Mouse (Mus musculus) lung, embryonic 15.5 days (tissue): ENCODE results near the gene Dcakd. TPM values are rescaled to one million over a fixed set of nuclear protein-coding genes. Genes with fewer than 3 reads are reported as not detected.

ENCODE experiments used
- ATAC-seq: fragments of 200-750 bp; cut with Nextera tagmentation; 2 replicates; pipeline ENCODE4 v1.8.0; 2017; ENCODE audit warnings: moderate number of reproducible peaks, borderline replicate concordance; ENCODE audit not compliant: low FRiP score, low TSS enrichment; ENCODE audit errors: extremely low read depth
- H3K27ac ChIP-seq: fragments of 300-500 bp; sonication (generic); 2 replicates; pipeline ENCODE4 v1.5.1; 2015; ENCODE audit warnings: moderate library complexity, mild to moderate bottlenecking, inconsistent platforms
- H3K27me3 ChIP-seq: fragments of 300-500 bp; sonication (generic); 2 replicates; pipeline ENCODE4 v1.6.1; 2015; ENCODE audit warnings: inconsistent platforms
- H3K36me3 ChIP-seq: fragments of 300-500 bp; sonication (generic); 2 replicates; pipeline ENCODE4 v1.6.1; 2015; ENCODE audit warnings: inconsistent platforms
- H3K4me1 ChIP-seq: fragments of 300-500 bp; sonication (generic); 2 replicates; pipeline ENCODE4 v1.6.1; 2015; ENCODE audit warnings: inconsistent platforms
- H3K4me2 ChIP-seq: fragments of 300-500 bp; sonication (generic); 2 replicates; pipeline ENCODE4 v1.6.1; 2015; ENCODE audit warnings: inconsistent platforms, mild to moderate bottlenecking, moderate library complexity
- H3K4me3 ChIP-seq: fragments of 300-500 bp; sonication (generic); 2 replicates; pipeline ENCODE4 v1.5.1; 2015; ENCODE audit warnings: mild to moderate bottlenecking, inconsistent platforms
- H3K9ac ChIP-seq: fragments of 300-500 bp; sonication (generic); 2 replicates; pipeline ENCODE4 v1.6.1; 2015; ENCODE audit warnings: inconsistent platforms
- H3K9me3 ChIP-seq: fragments of 300-500 bp; sonication (generic); 2 replicates; pipeline ENCODE4 v1.6.1; 2016; ENCODE audit warnings: inconsistent platforms
- WGBS: fragments of 180-500 bp; shearing (Covaris S2); methylation state at CpG from one replicate; pipeline ENCODE4 v1.1.7; 2015; 5-methylcytosine and 5-hydroxymethylcytosine counted together
- polyA plus RNA-seq: library from polyadenylated mRNA; unstranded; fragments of >200 nt; fragmentation: Nextera tagmentation; extraction: Ambion mirVana; gene quantifications from 2 replicates; pipeline ENCODE4 v1.2.1, GENCODE M21; 2015

Dcakd gene
- polyA plus RNA-seq, 1 experiment from 2014 or later, result 147 TPM

GRCm38 (mm10) chr11:103066191-103067050, 38.3 kb upstream of the Dcakd start:
- WGBS, result 88% methylated on average over 14 of the region's 14 CpGs
- ATAC-seq, result no peak
- peak overlapping the region; percentile 78 for H3K27ac ChIP-seq

DNA sequence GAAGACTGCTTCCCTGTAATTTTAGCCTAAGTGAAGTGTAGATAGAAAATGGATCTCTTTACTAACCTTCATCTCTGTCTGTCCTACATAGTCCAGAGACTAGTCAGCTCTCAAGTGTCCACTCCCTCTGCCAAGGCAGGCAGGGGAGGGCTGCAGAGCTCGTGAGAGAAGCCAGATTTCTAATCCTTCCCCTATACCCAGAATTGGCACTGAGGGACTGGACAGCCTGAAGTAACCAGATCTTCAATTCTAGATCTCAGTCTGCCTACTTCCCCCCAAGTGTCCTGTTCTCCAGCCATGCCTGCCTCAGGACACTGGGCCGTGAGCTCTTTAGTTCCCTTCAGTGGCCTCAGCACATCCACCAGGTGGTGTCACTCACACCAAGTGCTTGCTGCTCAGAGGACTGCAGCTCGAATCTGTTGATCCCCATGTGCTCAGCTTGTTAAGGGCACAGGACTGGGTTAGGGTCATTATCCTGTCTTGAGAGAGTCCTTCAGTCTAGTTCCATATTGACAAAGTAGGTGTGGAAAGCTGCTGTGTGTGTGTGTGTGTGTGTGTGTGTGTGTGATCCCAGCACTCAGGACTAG, 30.5 kb upstream of the Dcakd start:
- Histone ChIP-seq H3K36me3 (peaks cover 78% of the 10 kb centered on the region), H3K27ac (no peak overlapping the region)
- 62% methylated on average over 3 of the region's 3 CpGs for WGBS

More at GRCm38 (mm10) chr11:103066191-103067050, 38.3 kb upstream of the Dcakd start:
- Histone ChIP-seq H3K36me3 (peaks cover 66% of the 10 kb centered on the region), H3K4me2 (no peak overlapping the region), H3K4me1 (peaks cover 16% of the 10 kb centered on the region), H3K4me3 (no peak overlapping the region), H3K27me3 (no peaks in the 10 kb centered on the region), H3K9ac (no peak overlapping the region), H3K9me3 (no peaks in the 10 kb centered on the region)

GRCm38 (mm10) chr11:103056636-103057035, 28.5 kb upstream of the Dcakd start:
- H3K4me1 ChIP-seq, result no peaks in the 10 kb centered on the region
- H3K4me3 ChIP-seq, result no peak overlapping the region
- ATAC-seq, result no peak
- no peaks in the 10 kb centered on the region for H3K27me3 ChIP-seq
- no peaks in the 10 kb centered on the region for H3K9me3 ChIP-seq
- H3K4me2 ChIP-seq, result no peak overlapping the region
- peaks cover 77% of the 10 kb centered on the region for H3K36me3 ChIP-seq
- WGBS, result 95% methylated on average over 7 of the region's 7 CpGs
- no peak overlapping the region for H3K9ac ChIP-seq
- H3K27ac ChIP-seq, result no peak overlapping the region

More for the DNA sequence above, 30.5 kb upstream of the Dcakd start:
- no peaks in the 10 kb centered on the region for H3K27me3 ChIP-seq
- no peak overlapping the region for H3K4me3 ChIP-seq
- no peak overlapping the region for H3K9ac ChIP-seq
- H3K4me1 ChIP-seq, result no peaks in the 10 kb centered on the region
- no peaks in the 10 kb centered on the region for H3K9me3 ChIP-seq
- H3K4me2 ChIP-seq, result no peak overlapping the region
- ATAC-seq, result no peak

DNA sequence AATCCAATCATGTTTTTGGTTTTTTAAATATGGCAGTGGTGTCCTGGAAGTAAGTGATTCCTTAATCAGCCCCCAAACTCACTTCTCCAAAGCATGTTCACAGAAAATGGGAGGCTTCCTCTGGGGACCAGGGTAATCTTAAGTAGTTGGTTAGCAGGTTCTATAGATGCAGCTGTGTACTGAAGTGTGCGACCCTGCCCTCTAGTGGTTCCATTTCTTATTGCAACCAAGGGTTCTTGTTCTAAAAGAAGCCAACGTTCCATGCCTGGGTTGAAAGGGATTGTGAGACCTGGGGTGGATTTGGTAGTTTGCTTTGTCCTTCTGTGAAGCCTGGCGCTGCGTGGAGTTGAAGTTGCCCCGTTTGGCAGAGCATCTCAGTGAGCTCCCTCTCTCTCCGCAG, 26.7 kb upstream of the Dcakd start:
- no peak overlapping the region for H3K9ac ChIP-seq
- no peak overlapping the region for H3K4me3 ChIP-seq
- no peak overlapping the region for H3K4me2 ChIP-seq
- no peaks in the 10 kb centered on the region for H3K9me3 ChIP-seq
- peaks cover 71% of the 10 kb centered on the region for H3K36me3 ChIP-seq
- H3K27ac ChIP-seq, result no peak overlapping the region
- no peaks in the 10 kb centered on the region for H3K27me3 ChIP-seq
- H3K4me1 ChIP-seq, result no peaks in the 10 kb centered on the region
- 46% methylated on average over 6 of the region's 6 CpGs for WGBS
- ATAC-seq, result no peak

DNA sequence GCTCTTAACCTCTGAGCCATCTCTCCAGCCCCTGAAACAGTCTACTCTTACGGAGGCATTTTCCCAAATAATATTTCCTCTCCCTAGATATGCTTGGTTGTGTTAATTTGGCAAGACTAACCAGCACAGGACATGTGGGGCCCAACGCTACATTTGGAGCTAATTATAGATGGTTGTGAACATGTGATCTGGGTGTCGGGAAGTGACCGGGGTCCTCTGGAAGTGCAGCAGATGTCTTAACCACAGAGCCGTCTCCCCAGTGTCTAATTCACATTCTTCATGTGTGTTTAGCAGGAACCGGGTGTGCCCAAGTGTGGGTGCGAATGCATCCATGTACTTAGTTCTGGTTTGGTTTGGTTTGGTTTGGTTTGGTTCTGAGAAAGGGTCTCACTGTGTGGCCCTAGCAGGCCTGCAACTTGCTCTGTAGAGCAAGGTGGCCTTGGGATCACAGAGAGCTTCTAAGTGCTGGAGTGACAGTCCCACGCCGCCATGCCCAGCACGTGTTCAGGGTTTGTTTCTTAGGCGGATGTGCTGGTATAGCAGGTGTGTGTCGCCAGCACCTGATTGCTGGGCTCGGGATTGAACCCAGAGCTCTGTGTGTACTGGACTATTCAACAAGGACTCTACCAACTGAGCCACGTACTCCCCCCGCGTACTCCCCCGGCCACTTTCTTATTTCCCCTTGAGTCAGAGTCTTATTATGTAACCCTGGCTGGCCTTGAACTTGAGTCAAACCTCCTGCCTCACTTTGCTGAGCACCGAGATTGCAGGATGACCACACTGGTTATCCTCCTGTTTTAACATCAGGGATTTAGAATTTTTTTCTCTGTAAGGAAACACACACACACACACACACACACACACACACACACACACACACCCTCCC, 25.3 kb upstream of the Dcakd start:
- Histone ChIP-seq H3K9ac (no peak overlapping the region), H3K4me2 (no peak overlapping the region), H3K36me3 (peaks cover 62% of the 10 kb centered on the region), H3K4me3 (no peak overlapping the region), H3K27me3 (no peaks in the 10 kb centered on the region), H3K4me1 (no peaks in the 10 kb centered on the region), H3K27ac (no peak overlapping the region), H3K9me3 (no peaks in the 10 kb centered on the region)
- WGBS, result 87% methylated on average over 18 of the region's 18 CpGs
- no peak for ATAC-seq

DNA sequence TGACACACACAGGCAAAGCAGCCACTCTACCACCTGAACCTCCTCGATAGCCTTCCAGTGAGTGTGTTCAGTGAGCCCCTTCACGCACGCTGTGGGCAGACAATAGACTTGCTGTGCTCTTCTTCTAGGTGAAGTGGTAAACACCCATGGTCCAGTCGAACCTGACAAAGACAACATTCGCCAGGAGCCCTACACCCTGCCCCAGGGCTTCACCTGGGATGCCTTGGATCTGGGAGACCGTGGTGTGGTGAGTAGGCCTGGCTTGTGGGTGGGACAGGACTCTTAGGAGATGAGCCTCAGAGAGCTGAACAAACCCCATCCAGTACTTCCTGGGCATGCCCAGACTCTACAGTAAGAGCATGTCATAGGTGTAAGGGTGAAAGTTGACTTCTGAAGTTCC, 23.9 kb upstream of the Dcakd start:
- Histone ChIP-seq H3K4me3 (no peak overlapping the region), H3K4me2 (no peak overlapping the region), H3K27me3 (no peaks in the 10 kb centered on the region), H3K4me1 (no peaks in the 10 kb centered on the region), H3K36me3 (peaks cover 55% of the 10 kb centered on the region), H3K27ac (no peak overlapping the region), H3K9me3 (no peaks in the 10 kb centered on the region), H3K9ac (no peak overlapping the region)
- ATAC-seq, result no peak
- 86% methylated on average over 6 of the region's 6 CpGs for WGBS

DNA sequence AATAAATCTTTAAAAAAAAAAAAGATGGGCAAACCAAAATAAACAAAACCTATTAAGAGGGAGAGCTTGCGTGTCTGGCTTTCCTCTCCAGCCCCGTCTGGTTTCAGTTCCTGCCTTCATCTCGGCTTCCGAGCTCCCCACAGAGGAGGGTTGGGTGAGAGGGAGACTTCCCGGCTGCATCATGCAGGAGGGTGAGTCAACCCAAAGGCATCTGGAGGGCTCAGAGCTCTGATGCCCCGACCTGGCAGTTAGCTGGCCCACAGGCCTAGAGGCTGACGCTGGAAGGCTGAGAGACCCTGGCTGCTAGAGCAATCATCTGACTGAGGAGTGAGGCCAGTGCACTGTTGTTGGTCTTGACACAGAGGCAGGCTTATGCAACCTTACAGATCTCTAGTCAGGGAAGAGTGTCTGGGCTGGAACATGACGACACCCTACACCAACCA, 23.1 kb upstream of the Dcakd start:
- Histone ChIP-seq H3K4me1 (no peaks in the 10 kb centered on the region), H3K36me3 (peaks cover 53% of the 10 kb centered on the region), H3K4me3 (no peak overlapping the region), H3K9ac (no peak overlapping the region), H3K4me2 (no peak overlapping the region), H3K27me3 (no peaks in the 10 kb centered on the region), H3K9me3 (no peaks in the 10 kb centered on the region), H3K27ac (no peak overlapping the region)
- peak; percentile 52; the same call in 1 of the 2 replicates for ATAC-seq
- 28% methylated on average over 8 of the region's 8 CpGs for WGBS

GRCm38 (mm10) chr11:103050153-103050552, 22.0 kb upstream of the Dcakd start:
- Histone ChIP-seq H3K4me2 (no peak overlapping the region), H3K4me1 (no peaks in the 10 kb centered on the region), H3K9ac (no peak overlapping the region), H3K36me3 (peaks cover 53% of the 10 kb centered on the region), H3K27me3 (no peaks in the 10 kb centered on the region), H3K27ac (no peak overlapping the region), H3K4me3 (no peak overlapping the region), H3K9me3 (no peaks in the 10 kb centered on the region)
- WGBS, result 88% methylated on average over 9 of the region's 9 CpGs
- no peak for ATAC-seq

DNA sequence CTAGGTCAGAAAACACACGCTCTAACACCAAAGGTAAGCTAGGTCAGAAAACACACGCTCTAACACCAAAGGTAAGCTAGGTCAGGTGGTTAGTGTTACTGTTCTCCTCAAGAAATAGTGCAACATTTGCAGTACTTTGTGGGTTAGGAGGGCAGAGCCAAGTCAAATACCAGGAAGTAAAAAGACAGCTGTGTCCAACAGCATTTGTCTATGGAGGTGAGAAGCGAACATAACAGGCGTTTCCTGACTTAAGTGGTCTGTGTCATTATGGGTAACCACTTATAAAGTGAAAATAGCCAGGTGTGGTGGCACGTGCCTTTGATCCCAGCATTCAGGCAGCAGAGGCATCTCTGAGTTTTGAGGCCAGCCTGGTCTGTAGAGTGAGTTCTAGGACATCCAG, 21.5 kb upstream of the Dcakd start:
- no peak overlapping the region for H3K4me3 ChIP-seq
- H3K9ac ChIP-seq, result no peak overlapping the region
- no peak overlapping the region for H3K27ac ChIP-seq
- no peak overlapping the region for H3K4me2 ChIP-seq
- H3K27me3 ChIP-seq, result no peaks in the 10 kb centered on the region
- peaks cover 57% of the 10 kb centered on the region for H3K36me3 ChIP-seq
- WGBS, result 79% methylated on average over 5 of the region's 5 CpGs
- ATAC-seq, result no peak
- no peaks in the 10 kb centered on the region for H3K9me3 ChIP-seq
- no peaks in the 10 kb centered on the region for H3K4me1 ChIP-seq

GRCm38 (mm10) chr11:103046286-103046685, 18.2 kb upstream of the Dcakd start:
- WGBS, result 64% methylated on average over 8 of the region's 8 CpGs
- H3K36me3 ChIP-seq, result peaks cover 59% of the 10 kb centered on the region

GRCm38 (mm10) chr11:103043982-103044381, 15.8 kb upstream of the Dcakd start:
- no peak for ATAC-seq
- WGBS, result 96% methylated on average over 3 of the region's 3 CpGs

More at GRCm38 (mm10) chr11:103046286-103046685, 18.2 kb upstream of the Dcakd start:
- Histone ChIP-seq H3K27me3 (no peaks in the 10 kb centered on the region), H3K4me3 (no peak overlapping the region), H3K9me3 (no peaks in the 10 kb centered on the region), H3K4me1 (no peaks in the 10 kb centered on the region), H3K4me2 (no peak overlapping the region), H3K27ac (no peak overlapping the region), H3K9ac (no peak overlapping the region)
- ATAC-seq, result no peak

More at GRCm38 (mm10) chr11:103043982-103044381, 15.8 kb upstream of the Dcakd start:
- no peaks in the 10 kb centered on the region for H3K9me3 ChIP-seq
- no peaks in the 10 kb centered on the region for H3K27me3 ChIP-seq
- no peak overlapping the region for H3K4me2 ChIP-seq
- H3K9ac ChIP-seq, result no peak overlapping the region
- no peak overlapping the region for H3K4me3 ChIP-seq
- peaks cover 48% of the 10 kb centered on the region for H3K36me3 ChIP-seq
- H3K4me1 ChIP-seq, result no peaks in the 10 kb centered on the region
- H3K27ac ChIP-seq, result no peak overlapping the region
